Mouse (Mus musculus): ENCODE measurements around the gene Rps2.

Gene Rps2

GRCm38 (mm10) chr17:24761121-24761520, 43.2 kb downstream of the Rps2 start:
- Histone ChIP-seq H3K4me3 (replicated peaks; ENCODE audit: low read length) (peak overlapping the region; percentile 56; the same call in 1 of the 2 replicates), H3K9me3 (ENCODE audit: low read length) (no peaks in the 10 kb centered on the region), H3K36me3 (ENCODE audit: insufficient read depth, low read length) (no peaks in the 10 kb centered on the region), H3K27me3 (ENCODE audit: insufficient read depth, low read length) (peaks cover 13% of the 10 kb centered on the region), H3K4me1 (replicated peaks; ENCODE audit: low read depth, low read length) (peaks cover 47% of the 10 kb centered on the region)
- TF ChIP-seq NANOG (IDR thresholded peaks at IDR 0.05; ENCODE audit: borderline replicate concordance, low read length) (no peak), POU5F1 (IDR thresholded peaks at IDR 0.05; ENCODE audit: borderline replicate concordance, low read length) (no peak), CTCF (conservative IDR thresholded peaks at IDR 0.05; ENCODE audit: low read length) (0 out of 2 replicates have a peak, but pooled peaks have one; percentile 3)

GRCm38 (mm10) chr17:24765016-24765905, 47.3 kb downstream of the Rps2 start:
- no peaks in the 10 kb centered on the region for H3K36me3 ChIP-seq (ENCODE audit: insufficient read depth, low read length)
- H3K4me3 ChIP-seq (replicated peaks; ENCODE audit: low read length), result no peak overlapping the region
- H3K4me1 ChIP-seq (replicated peaks; ENCODE audit: low read depth, low read length), result peaks cover 34% of the 10 kb centered on the region
- TF ChIP-seq CTCF (conservative IDR thresholded peaks at IDR 0.05; ENCODE audit: low read length) (no peak), NANOG (IDR thresholded peaks at IDR 0.05; ENCODE audit: borderline replicate concordance, low read length) (no peak), POU5F1 (IDR thresholded peaks at IDR 0.05; ENCODE audit: borderline replicate concordance, low read length) (no peak)
- H3K9me3 ChIP-seq (ENCODE audit: low read length), result no peaks in the 10 kb centered on the region
- peaks cover 20% of the 10 kb centered on the region for H3K27me3 ChIP-seq (ENCODE audit: insufficient read depth, low read length)

GRCm38 (mm10) chr17:24766266-24766875, 48.5 kb downstream of the Rps2 start:
- peaks cover 18% of the 10 kb centered on the region for H3K27me3 ChIP-seq (ENCODE audit: insufficient read depth, low read length)
- no peak for TF ChIP-seq NANOG (IDR thresholded peaks at IDR 0.05; ENCODE audit: borderline replicate concordance, low read length)

GRCm38 (mm10) chr17:24769146-24769545, 51.2 kb downstream of the Rps2 start:
- peaks cover 26% of the 10 kb centered on the region for H3K4me1 ChIP-seq (replicated peaks; ENCODE audit: low read depth, low read length)
- no peaks in the 10 kb centered on the region for H3K9me3 ChIP-seq (ENCODE audit: low read length)
- peaks cover 17% of the 10 kb centered on the region for H3K27me3 ChIP-seq (ENCODE audit: insufficient read depth, low read length)
- TF ChIP-seq NANOG (IDR thresholded peaks at IDR 0.05; ENCODE audit: borderline replicate concordance, low read length) (no peak), POU5F1 (IDR thresholded peaks at IDR 0.05; ENCODE audit: borderline replicate concordance, low read length) (no peak), CTCF (conservative IDR thresholded peaks at IDR 0.05; ENCODE audit: low read length) (no peak)
- H3K4me3 ChIP-seq (replicated peaks; ENCODE audit: low read length), result no peak overlapping the region
- H3K36me3 ChIP-seq (ENCODE audit: insufficient read depth, low read length), result no peaks in the 10 kb centered on the region

More at GRCm38 (mm10) chr17:24766266-24766875, 48.5 kb downstream of the Rps2 start:
- no peak overlapping the region for H3K4me3 ChIP-seq (replicated peaks; ENCODE audit: low read length)
- no peaks in the 10 kb centered on the region for H3K36me3 ChIP-seq (ENCODE audit: insufficient read depth, low read length)
- H3K9me3 ChIP-seq (ENCODE audit: low read length), result no peaks in the 10 kb centered on the region
- H3K4me1 ChIP-seq (replicated peaks; ENCODE audit: low read depth, low read length), result peaks cover 27% of the 10 kb centered on the region

Data from E14TG2a.4 (cell line).